Comparison of ENCODE assay signal across 9 mouse cellular contexts in the genomic region with DNA sequence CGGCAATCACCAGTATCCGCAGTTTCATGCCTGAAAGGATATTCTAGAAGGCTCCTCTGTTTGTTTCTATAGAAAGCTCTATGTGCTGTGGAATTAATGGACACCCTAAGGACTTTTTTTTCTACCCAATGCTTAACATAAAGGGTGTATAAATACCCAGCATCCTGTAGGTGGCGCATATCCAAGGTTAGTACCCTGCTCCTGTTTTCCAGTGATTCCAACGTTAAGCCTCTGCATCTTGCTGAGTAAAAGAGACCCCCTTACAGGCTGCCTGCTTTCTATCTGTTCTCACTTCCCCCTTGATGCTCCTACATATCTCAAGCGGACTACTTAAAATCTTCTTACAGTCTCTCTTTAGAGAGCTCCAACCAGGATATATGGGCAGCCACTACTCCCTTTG.
DNase-seq lines count a peak whose midpoint lies in the region; ATAC-seq and TF ChIP-seq lines count a peak whose summit lies in the region.
"Had no signal": no experiment of that assay in that cellular context is flagged by ENCODE, and none has a peak within 500 bp of the region (broad histone marks: within the 10 kb centered on the region; RNA-seq: fewer than 3 reads in every experiment).

No protein-coding gene starts in this region.

- peak; percentile 96 for ATAC-seq in frontal cortex, adult (ENCODE audit: low TSS enrichment)
- ATAC-seq in forebrain, embryonic 16.5 days, result 0 out of 2 replicates have a peak, but pooled peaks have one; percentile 28
- peak; percentile 43; the same call in 1 of the 2 replicates for ATAC-seq in midbrain, embryonic 13.5 days
- no peak for ATAC-seq in liver, postnatal 0 days
- ATAC-seq in megakaryocyte, adult 5-6 weeks (ENCODE audit: poor library complexity, severe bottlenecking), result no peak

- TF ChIP-seq CTCF in liver, postnatal 0 days (IDR thresholded peaks at IDR 0.05; ENCODE audit: low read depth), result no peak

- no peaks in the 10 kb centered on the region for H3K36me3 ChIP-seq in forebrain, embryonic 16.5 days (ENCODE audit: control insufficient read depth, insufficient read depth)
- no peaks in the 10 kb centered on the region for H3K36me3 ChIP-seq in midbrain, embryonic 13.5 days
- no peaks in the 10 kb centered on the region for H3K36me3 ChIP-seq in liver, postnatal 0 days (replicated peaks; ENCODE audit: insufficient read depth, low read length)
- H3K36me3 ChIP-seq: limb, embryonic 15.5 days had no signal

- H3K9ac ChIP-seq in forebrain, embryonic 16.5 days (replicated peaks; ENCODE audit: low read depth, low read length), result no peak overlapping the region
- no peak overlapping the region for H3K9ac ChIP-seq in midbrain, embryonic 13.5 days (replicated peaks)
- no peak overlapping the region for H3K9ac ChIP-seq in liver, postnatal 0 days (replicated peaks)
- H3K9ac ChIP-seq: limb, embryonic 15.5 days had no signal

- H3K4me2 ChIP-seq in forebrain, embryonic 16.5 days (ENCODE audit: low read length), result no peak overlapping the region
- no peak overlapping the region for H3K4me2 ChIP-seq in midbrain, embryonic 13.5 days (replicated peaks)
- H3K4me2 ChIP-seq in liver, postnatal 0 days (ENCODE audit: low read depth, low read length), result no peak overlapping the region
- H3K4me2 ChIP-seq: limb, embryonic 15.5 days had no signal

- H3K27me3 ChIP-seq in forebrain, embryonic 16.5 days (replicated peaks; ENCODE audit: control insufficient read depth, insufficient read depth, low read length), result no peaks in the 10 kb centered on the region
- no peaks in the 10 kb centered on the region for H3K27me3 ChIP-seq in midbrain, embryonic 13.5 days
- no peaks in the 10 kb centered on the region for H3K27me3 ChIP-seq in liver, postnatal 0 days (ENCODE audit: insufficient read depth, low read length)
- H3K27me3 ChIP-seq: limb, embryonic 15.5 days had no signal

- no peak overlapping the region for H3K4me3 ChIP-seq in forebrain, embryonic 16.5 days (replicated peaks; ENCODE audit: low read length)
- H3K4me3 ChIP-seq in midbrain, embryonic 13.5 days (replicated peaks), result no peak overlapping the region
- no peak overlapping the region for H3K4me3 ChIP-seq in liver, postnatal 0 days (ENCODE audit: low read depth, low read length)
- H3K4me3 ChIP-seq: limb, embryonic 15.5 days had no signal

- no peak for TF ChIP-seq EP300 in liver, postnatal 0 days (IDR thresholded peaks at IDR 0.05; ENCODE audit: low read depth)

- no peaks in the 10 kb centered on the region for H3K4me1 ChIP-seq in forebrain, embryonic 16.5 days (replicated peaks; ENCODE audit: control insufficient read depth, insufficient read depth, low read length)
- H3K4me1 ChIP-seq in midbrain, embryonic 13.5 days (replicated peaks), result 0 out of 2 replicates have a peak, but pooled peaks cover 2% of the 10 kb centered on the region
- no peaks in the 10 kb centered on the region for H3K4me1 ChIP-seq in liver, postnatal 0 days (ENCODE audit: insufficient read depth)

- 0 out of 2 replicates have a peak, but pooled peaks cover 2% of the 10 kb centered on the region for H3K9me3 ChIP-seq in forebrain, embryonic 16.5 days (ENCODE audit: control insufficient read depth, low read length)
- H3K9me3 ChIP-seq in midbrain, embryonic 13.5 days, result no peaks in the 10 kb centered on the region
- H3K9me3 ChIP-seq in liver, postnatal 0 days (ENCODE audit: low read length), result no peaks in the 10 kb centered on the region; the same call in 1 of the 2 replicates
- H3K9me3 ChIP-seq: limb, embryonic 15.5 days had no signal

- WGBS in forebrain, embryonic 16.5 days, result 28% methylated on average over 5 of the region's 5 CpGs
- WGBS in midbrain, embryonic 13.5 days, result 31% methylated on average over 5 of the region's 5 CpGs
- WGBS in liver, postnatal 0 days (ENCODE audit: insufficient replicate concordance), result 27% methylated on average over 5 of the region's 5 CpGs

- DNase-seq in frontal cortex, postnatal 10 days (ENCODE audit: low spot score in 2 of 2), result no peak
- DNase-seq in WW6 (ENCODE audit: low read depth, low spot score), result peak; percentile 48
- no peak for DNase-seq in liver, postnatal 0 days
- DNase-seq in spleen, postnatal 36 days (ENCODE audit: low spot score in 2 of 2), result no peak

- no peak overlapping the region for H3K27ac ChIP-seq in forebrain, embryonic 16.5 days (ENCODE audit: low read length)
- no peak overlapping the region for H3K27ac ChIP-seq in midbrain, embryonic 13.5 days
- no peak overlapping the region for H3K27ac ChIP-seq in liver, postnatal 0 days (ENCODE audit: low read depth)
- H3K27ac ChIP-seq: limb, embryonic 15.5 days had no signal

Comparison
In these comparisons a context has a peak if more than half of its experiments do, and no peak if none do; other contexts are left out.
1. ATAC-seq: peak in frontal cortex, adult (single experiment), forebrain, embryonic 16.5 days (single experiment) and midbrain, embryonic 13.5 days (single experiment); none in liver, postnatal 0 days (single experiment) and megakaryocyte, adult 5-6 weeks (single experiment).